Mouse (Mus musculus): ENCODE results near the gene Sowahd.
"Not testable (repeated sequence)": the region's sequence is repeated elsewhere in the genome, so short reads cannot be mapped to it uniquely, and the experiment has no call there.

Gene Sowahd

DNA sequence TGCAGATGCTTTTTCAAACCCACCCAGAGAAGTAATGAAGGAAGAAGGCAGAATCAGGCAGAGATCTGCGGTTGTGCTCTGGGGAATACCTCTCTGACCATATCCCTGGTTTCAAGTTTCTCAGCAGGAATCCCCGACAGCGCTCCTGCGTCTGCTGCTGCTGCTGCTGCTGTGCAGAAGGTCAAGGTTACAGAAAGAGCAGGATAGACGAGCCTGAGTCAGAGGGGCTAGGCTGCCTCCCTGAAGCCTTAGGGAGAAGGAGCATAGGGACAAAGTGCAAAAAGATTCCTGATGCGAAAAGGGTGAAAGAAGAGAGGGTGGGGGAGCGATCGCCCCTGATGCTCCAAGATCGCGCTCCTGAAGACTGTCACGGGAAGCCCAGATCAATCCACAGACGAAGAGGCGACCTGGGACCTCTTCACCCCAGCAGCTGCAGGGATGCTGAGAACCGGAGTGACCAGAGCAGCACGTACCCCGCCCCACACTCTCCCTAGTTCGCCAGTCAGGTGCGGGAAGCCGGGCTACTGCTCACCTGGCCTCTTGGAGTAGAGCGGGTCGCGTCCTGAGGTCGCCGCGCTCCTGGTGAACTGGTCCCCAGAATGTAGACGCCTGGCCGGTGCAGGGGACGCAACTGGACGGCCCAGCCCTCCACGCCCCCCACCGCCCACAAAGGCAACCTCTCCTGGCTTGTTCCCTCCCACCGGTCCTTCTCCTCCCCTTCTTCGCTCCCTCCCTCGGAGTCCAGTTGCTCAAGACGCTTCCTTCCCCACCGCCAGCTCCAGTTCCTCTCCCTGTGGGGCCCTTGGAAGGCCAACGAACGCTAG is at the start of gene Sowahd:
TSS of gene Sowahd (plus strand) at position 780 of the 824 bp plus-strand sequence.
- DNase-seq: no peak

DNA sequence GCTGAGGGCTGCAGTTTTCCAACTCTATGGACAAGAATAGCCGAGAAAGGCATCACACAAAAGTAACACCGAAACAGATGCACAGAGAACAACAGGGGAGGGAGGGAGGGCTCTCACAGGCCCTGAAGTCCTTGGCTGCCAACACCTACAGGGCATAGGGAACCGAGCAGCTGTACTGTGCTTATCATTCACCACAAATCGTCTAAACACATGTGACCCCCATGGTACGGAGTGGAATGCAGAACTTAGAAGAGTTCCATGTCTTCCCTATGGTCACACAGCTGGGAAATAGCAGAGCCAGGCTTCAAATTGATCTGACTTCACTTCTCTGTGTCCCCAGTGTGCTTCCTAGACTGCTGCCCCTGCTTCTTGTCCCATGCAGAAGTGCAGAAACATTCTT is 34.8 kb upstream of the Sowahd start:
- DNase-seq: no peak

DNA sequence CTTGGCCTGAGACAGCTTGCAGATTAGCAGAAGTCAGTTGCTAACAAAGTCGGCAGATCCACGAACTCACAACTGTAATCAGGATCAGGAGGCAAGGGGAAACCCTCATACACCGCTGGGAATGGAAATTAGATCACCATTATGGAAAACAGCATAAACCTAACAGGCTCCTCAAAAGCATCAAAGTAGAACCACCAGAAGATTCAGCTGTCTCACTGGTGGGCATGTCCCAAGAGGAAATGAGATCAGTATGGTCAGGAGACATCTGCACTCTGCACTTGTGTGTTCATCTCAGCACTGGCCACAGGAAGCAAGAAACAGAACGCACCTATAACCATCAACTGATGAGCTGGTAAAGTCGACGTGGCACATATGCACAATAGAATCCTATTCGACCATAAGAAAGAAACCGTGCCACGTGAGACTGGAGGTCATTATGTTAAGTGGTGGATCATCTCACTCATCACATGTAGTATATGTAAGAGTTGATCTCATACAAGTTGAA is 30.4 kb upstream of the Sowahd start:
- DNase-seq: no peak

DNA sequence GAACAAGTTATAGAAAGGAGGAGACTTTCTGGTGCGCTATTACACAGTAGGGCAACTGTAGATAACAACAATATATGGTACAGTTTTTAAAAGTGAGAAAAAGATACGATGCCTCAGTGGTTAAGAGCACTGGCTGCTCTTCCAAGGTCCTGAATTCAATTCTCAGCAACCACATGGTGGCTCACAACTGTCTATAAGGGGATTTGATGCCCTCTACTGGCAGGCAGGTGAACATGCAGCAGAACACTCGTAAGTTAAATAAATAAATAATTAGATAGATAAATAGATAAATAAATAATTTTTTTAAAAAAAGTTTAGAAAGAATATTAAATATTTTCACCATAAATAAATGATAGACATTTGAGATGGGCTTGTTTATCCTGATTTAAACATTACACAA is 29.6 kb upstream of the Sowahd start:
- DNase-seq: peak; percentile 8

DNA sequence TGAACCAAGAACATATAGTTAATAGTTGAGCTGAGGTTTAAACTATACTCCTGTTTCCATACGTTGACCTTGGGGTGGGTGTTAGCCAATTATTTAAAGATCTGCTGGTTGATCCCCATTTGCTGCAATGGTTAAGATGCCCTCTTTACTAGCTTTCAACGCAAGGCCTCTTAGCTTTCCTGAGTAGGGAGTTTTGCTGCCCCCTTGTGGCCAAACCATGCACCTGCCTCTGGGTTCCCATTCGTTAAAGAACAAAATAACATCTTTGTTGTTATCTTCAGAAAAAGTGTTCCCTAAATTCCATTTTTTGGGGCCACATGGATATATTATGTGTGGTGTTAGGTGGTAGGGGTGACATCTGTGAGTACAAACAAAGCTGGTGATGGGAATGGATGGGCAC is 26.0 kb upstream of the Sowahd start:
- DNase-seq: peak; percentile 75

DNA sequence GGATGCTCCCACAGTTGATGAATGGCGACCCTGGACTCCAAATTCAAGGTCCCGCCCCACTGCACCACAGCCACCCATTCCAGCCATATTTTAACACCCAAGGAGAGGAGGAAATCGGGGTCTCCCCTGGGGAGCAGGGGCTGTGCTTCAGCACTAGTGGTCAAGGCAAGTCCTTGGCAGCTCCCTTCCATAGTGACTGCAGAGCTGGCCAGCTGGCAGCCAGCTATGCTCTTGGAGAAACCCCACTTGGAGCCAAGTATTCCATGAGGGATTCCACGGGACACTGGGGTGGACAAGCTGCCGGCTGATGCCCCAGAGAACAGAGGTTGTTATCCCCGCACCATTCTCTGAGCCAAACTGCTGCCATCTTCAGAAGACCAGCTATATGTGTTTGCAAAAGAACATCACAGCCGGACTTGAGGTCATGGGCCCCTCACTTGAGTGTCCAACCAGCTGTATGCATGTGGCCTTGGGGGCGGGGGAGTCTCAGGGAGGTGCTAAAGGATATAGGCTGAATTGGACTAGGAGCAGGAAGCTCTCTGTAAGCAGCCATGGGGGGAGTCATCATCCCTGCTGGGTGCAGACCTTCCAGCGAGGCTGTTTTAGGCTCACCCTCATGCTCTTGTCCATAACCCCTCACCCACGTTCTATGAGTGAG is 24.9 kb upstream of the Sowahd start:
- DNase-seq: no peak

DNA sequence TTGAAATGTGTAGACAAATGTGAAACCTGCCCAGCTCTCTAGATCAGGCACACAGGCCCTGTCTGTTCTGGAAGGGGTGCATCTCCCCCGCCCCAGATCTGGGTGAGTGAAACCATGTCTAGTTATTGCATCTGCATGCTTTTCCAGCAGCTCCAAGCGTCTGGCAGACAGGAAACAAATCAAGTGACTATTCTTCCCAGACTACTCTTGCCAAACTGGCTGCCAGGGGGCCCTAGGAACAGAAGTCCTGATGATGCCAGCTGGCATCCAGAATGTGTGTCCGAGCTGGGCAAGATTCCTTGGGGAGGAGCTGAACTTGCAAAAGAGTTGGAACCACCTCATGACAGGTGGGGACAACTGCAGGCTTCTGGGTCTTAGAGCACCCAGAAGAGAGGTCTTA is 20.3 kb upstream of the Sowahd start:
- no peak for DNase-seq

DNA sequence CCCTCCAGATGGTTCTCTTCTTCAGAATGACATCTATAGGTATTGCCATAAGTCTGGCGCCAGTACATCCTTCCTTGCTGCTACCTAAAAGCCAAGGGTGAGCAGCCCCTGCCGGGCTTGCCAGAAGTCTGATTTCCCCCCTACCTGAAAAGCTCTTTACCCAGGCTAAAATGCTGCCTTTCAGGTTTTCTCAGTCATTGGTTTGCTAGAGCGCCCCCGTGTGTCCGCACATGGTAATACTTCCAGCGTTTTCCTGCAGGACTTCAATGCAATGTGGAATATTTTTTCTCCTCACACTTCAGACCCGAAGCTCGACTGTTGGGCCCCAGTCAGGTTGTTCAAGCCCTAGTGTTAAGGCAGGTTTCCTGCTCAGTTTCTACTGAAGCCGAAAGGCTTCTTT is 5.9 kb upstream of the Sowahd start:
- peak; percentile 58 for DNase-seq

DNA sequence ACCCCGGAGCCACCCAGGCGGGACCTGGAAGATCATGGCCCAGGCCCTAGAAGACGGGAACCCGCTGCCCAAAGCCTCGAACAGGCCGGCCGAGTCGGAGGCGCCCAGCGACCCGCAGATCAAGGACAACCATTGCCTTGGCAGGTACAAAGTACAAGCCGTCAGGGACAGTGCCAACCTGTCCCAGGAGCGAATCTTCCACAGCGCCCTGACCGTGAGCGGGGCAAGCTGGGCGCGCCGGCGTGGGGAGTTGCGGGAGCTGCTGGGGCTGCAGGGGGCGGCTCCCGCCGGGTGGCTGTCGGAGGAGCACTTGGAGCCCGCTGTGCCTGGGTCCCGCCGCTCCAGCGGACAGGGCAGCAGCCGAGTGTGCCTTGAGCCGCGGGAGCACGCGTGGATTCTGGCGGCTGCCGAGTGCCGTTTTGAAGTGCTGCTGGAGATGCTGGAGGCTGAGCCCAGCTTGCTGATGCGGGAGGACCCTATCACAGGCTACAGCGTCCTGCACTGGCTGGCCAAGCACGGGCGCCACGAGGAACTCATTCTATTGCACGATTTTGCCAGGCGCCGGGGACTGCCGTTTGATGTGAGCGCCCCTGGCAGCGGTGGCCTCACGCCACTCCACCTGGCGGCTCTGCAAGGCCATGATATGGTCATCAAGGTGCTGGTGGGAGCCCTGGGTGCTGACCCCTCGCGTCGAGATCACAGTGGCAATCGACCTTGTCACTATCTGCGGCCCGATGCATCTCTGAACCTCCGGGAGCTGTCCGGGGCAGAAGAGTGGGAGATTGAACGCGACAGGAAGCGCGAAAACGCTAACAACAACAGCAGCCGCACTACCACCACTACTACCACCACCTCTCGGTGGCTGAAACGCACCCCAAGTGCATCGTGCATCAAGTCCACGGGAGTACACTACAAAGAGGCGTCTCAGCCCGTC is 512 bp downstream of the Sowahd start:
- no peak for DNase-seq

DNA sequence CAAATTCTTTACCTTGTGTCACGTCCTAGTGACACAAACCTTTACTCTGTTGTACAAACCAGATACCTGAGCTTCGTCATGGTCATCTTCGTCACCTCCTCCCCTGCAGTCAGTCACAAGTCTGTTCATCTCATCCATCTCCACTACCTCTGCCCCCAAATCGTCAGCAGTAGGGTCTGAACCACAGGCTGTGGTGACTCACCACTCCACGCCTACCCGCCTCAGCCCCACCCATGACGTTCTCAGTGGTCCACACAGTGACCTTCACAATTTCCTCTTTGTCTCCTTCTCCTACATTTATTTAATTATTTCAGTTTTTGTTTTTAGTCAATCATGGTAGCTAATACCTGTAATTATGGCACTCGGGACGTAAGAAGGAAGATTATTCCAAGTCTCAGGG is 15.3 kb downstream of the Sowahd start:
- no peak for DNase-seq

DNA sequence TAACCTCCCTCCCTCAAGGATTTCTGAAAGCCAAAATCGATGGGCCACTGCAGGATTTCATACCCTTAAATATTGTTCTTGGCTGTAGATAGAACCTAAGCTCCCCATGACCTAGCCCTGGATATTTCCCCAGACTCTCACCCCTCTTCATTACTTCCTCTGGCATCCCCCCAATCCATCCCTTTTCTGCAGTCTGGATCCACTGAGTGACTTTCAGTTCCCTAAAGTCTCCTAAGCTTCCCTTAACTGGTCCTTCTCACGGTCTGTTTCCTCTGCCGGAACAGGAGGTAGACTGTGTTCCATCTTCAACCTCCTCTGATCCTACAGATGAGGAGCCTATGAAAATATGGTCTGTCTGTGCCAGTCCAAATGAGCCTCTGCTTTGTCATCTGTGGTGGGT is 18.7 kb downstream of the Sowahd start:
- no peak for DNase-seq

DNA sequence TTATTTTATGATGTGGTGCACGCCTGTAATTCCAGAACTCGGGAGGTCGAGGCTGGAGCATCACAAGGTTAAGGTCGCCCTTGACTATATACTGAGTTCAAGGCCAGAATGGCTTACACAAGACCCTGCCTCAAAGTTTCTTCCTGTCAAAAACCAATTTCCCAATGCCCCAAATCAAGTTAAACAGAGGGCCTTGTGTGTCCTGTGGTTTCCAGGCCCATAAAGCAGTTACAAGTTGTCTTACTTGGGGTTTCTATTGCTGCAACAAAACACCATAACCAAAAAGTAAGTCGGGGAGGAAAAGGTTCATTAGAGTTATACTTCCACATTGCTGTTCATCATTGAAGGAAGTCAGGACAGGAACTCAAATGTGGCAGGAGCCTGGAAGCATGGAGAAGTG is 20.1 kb downstream of the Sowahd start:
- DNase-seq: no peak

DNA sequence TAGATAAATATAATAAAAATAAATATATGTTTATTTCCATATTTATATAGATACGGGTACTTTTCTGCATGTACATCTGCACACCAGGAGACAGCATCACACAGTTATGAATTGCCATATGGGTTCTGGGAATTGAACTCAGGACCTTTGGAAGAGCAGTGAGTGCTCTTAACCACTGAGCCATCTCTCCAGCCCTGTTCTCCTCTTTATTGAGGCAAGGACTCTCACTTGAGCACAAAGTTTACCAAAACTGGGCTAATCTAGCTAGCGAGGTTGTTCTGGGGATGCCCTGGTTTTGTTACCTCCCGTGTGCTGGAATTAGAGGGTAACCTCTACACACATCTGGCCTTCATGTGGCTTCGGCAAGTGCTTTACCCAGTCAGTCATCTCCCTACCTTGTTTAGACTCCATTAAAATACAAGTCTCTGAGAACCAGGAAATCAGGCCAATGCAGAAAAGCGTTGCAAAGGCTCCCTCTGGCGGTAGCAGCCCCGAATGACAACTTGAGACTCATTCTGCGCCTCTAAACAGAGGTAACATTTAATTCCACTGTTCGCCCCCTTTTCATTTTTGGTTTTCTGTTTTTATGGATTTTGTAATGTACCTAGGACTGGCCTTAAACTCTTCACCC is 25.7 kb downstream of the Sowahd start:
- DNase-seq: peak; percentile 65

DNA sequence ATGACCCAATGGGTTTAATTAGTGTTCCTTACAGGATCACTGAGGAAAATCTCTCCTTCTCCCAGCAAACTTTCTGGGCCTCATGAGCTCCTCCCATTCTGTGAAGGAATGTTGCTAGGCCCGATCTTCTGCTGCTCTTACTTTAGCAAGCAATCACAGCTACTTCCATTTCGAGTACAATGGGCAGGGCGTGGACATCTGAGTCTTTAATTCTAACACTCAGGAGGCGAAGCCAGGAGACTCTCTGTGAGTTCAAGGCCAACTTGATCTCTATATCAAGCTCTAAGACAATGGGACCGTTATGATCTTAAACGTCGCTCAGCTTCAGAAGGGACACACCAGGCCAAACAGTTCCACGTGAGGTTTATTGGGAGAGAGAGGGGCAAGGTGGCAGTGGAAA is 28.0 kb downstream of the Sowahd start:
- no peak for DNase-seq

DNA sequence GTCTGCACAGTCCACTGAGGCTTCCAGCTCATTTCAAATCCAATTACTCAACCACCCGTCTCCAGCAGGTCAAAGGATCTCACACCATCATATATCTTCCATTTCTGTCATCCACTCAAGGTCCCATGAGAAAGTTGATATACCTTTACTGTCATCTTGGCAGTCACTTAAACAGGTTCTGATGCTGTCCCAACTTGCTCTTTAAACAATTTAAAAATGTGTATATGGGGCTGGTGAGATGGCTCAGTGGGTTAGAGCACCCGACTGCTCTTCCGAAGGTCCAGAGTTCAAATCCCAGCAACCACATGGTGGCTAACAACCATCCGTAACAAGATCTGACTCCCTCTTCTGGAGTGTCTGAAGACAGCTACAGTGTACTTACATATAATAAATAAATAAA is 31.7 kb downstream of the Sowahd start:
- DNase-seq: not testable (repeated sequence)

DNA sequence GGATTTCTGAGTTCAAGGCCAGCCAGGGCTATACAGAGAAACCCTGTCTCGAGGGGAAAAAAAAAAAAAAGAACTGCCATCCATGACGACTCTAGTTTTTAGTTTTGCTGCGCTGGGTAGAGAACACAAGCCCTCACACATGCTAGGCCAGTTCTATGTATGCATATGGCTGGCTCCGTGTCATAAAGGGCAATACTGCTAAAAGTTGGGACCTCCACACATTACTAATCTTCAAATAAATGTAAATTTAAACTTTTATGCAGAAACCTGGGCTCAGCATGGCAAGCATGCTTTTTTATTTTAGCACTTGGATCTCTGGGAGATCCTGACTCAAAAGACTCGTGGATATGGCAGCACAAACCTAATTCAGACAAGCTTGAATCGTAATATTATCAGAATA is 32.5 kb downstream of the Sowahd start:
- DNase-seq: no peak

DNA sequence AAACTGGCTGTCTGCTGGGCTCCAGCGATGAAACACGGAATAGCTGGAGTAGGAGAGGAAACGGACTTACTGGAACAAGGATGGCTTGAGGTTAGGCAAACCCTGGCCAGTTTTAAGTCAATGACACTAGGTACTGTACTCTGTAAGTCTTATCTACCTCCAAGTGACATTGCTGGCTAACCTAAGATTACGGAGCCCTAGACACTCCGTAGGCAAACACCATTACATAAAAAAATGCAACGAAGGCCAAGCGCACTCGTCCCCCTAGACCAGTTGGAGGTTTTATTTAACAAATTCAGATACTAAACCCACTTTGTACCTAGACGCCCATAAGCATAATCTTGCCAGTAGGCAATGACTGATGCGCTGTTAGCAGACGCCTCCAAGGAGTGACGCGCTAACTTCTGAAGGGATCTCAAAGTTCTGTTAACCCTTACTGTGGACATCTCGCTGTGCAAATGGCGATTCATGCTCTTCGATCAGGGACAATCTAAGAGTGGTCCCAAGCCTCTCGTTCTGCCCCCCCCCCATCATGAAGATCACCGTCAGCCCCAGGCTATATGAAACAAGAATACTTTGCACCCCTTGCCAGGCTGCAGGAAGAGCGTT is 35.8 kb downstream of the Sowahd start:
- peak; percentile 38 for DNase-seq

DNA sequence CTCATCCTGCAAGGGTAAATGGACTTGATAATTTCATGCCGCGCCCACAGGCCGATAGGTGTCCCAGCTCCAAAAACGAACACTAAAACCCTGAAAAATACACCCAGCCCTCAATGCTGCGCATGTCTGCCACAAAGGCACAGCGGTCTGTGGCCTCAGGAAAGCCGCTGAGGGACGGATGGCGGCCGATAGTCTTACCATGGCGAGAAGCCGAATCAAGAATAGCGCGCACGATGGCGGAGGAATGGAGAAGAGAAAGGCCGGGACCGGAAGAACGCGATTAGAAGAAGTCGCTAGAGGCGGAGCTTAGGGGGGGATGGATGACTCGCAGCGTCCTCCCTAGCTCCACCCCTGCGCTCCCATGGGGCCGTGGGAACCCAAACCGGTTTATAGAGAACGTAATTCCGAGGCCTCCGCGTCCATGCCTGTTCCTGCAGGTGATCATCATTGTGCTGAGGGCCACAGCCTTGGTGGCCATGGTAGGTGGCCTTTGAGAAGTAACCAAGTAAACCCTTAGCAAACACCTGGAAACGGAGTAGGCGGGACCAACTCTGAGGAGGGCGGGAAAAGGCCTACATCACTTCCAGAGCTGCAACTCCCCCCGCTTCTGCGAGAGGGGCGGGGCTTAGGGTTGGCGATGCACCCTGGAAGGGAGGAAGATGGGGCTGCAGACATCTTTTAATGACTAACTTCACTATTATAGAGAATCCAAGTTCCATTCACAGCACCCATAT is 36.4 kb downstream of the Sowahd start, which contains the start of gene Rpl39:
TSS of gene Rpl39 (minus strand) at position 476 of the 734 bp plus-strand sequence.
- DNase-seq: peak; percentile 92

DNA sequence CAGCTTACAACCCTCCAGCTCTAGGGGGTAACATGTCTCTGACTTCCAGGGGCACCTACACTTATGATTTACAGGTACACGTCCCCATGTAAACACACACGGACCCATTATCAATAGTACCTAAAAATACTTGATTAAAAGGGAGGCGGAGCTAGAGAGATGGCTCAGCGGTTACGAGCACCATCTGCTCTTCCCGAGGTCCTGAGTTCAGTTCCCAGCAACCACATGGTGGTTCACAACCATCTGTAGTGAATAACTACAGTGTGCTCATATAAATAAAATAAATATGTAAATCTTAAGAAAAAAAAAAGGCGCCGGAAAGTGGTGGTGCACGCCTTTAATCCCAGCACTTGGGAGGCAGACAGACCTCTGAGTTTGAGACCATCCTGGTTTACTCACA is 37.0 kb downstream of the Sowahd start:
- no peak for DNase-seq

DNA sequence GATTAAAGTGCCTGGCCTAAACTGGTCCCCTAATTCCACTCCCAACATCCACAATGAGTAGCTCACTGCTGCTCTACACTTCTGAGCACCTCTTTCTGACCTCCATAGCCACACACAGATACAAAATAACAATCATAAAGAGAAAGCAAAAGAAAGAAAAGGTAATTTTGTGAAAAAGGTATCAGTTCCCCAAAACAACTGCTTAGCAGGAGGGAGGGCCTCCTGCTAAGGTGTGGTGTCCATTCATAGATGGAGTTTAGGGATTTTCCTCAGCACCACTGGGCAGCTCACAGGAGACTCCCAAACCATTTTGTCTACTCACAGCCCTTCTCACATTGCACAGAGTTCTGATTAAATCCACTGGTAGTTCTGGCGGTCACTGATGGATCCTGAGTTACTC is 40.1 kb downstream of the Sowahd start:
- DNase-seq: no peak

DNA sequence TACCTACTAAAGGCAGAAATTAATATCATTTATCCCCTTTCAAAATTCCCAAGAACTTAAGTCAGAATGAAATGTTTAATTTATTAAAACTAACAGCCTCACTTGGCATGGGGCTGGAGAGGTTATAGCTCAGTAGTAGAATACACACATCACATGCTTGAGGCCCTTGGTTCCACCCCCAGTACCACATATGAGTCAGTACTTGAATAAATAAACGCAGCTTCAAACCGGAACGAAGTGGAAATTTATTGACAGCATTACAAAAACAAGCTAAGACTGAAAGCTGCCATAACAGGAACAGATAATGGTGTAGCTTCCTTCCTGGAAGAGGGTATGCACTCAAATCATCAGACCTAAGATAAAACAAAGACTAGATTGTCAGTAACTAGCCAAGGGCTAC is 42.8 kb downstream of the Sowahd start:
- DNase-seq: no peak
